Mouse (Mus musculus) heart, adult 2 months (tissue): ENCODE results near the gene Stat5b.

Experiments used
- EP300 ChIP-seq: fragments of 200-500 bp; IDR thresholded peaks from 2 replicates; pipeline ENCODE4 v1.6.1; 2011; ENCODE audit warnings: low read depth, low read length, control low read depth; ENCODE audit not compliant: insufficient read depth
- POLR2A ChIP-seq: fragments of 200-500 bp; IDR thresholded peaks from 2 replicates; pipeline ENCODE4 v1.6.1; 2011; ENCODE audit warnings: mild to moderate bottlenecking, low read depth, low read length, control low read depth; ENCODE audit not compliant: insufficient read depth

DNA sequence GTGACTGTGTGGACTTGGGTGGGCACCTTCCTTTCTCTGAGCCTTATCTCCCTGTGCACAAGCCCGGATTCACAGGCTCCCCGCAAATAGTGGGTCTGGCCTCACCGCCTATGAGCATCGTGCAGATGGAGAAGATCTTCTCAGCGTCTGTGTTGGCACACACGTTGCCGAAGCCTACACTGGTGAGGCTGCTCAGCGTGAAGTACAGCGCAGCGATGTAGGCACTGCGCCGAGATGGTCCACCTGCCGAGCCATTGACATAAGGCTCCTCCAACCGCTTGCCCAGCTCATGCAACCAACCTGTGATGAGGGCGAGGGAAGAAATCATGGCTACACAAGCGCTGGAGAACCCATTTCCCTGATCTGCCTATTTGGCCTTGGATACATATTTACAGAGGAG is 100.4 kb downstream of the Stat5b start:
- TF ChIP-seq EP300 (no peak), POLR2A (no peak)
